29 mouse cellular contexts compared by ENCODE assay signal in genomic region chr10:93006405-93006804, GRCm38 (mm10).
DNase-seq lines count a peak whose midpoint lies in the region; ATAC-seq and TF ChIP-seq lines count a peak whose summit lies in the region.
"Had no signal": no experiment of that assay in that cellular context is flagged by ENCODE, and none has a peak within 500 bp of the region (broad histone marks: within the 10 kb centered on the region; RNA-seq: fewer than 3 reads in every experiment).

No protein-coding gene starts in this region.

- TF ChIP-seq POLR2A in CH12.LX (IDR thresholded peaks at IDR 0.05; ENCODE audit: low read depth, low read length), result no peak

- peak overlapping the region; percentile 88 for H3K4me2 ChIP-seq in CH12.LX (ENCODE audit: insufficient read depth, low read depth, poor library complexity, severe bottlenecking)
- no peak overlapping the region for H3K4me2 ChIP-seq in midbrain, embryonic 11.5 days
- H3K4me2 ChIP-seq: embryonic facial prominence, embryonic 13.5 days; forebrain, embryonic 12.5 days; forebrain, embryonic 15.5 days; heart, embryonic 13.5 days; hindbrain, embryonic 14.5 days; intestine, embryonic 15.5 days had no signal

- H3K36me3 ChIP-seq in CH12.LX (replicated peaks in 1 of 2; ENCODE audit: control insufficient read depth in 1 of 2, insufficient read depth in 1 of 2, low read length in 1 of 2), result no peaks in the 10 kb centered on the region
- no peaks in the 10 kb centered on the region for H3K36me3 ChIP-seq in midbrain, embryonic 11.5 days (ENCODE audit: control insufficient read depth, insufficient read depth, low read length)
- H3K36me3 ChIP-seq: embryonic facial prominence, embryonic 10.5 days; embryonic facial prominence, embryonic 13.5 days; forebrain, embryonic 12.5 days; forebrain, embryonic 15.5 days; heart, embryonic 10.5 days; heart, embryonic 13.5 days; intestine, embryonic 15.5 days had no signal

- in situ Hi-C loops in CH12.LX (cut with MboI; ENCODE audit: low pct_ligation_motif_present, low pct_unique_long_range_greater_than_20kb, low sequenced_read_pairs), result loop anchor here (25.0 kb wide), 3 partner anchors 319 to 1744 kb away; no protein-coding TSS in a partner anchor

- H3K27me3 ChIP-seq in CH12.LX (replicated peaks), result no peaks in the 10 kb centered on the region
- no peaks in the 10 kb centered on the region for H3K27me3 ChIP-seq in midbrain, embryonic 11.5 days (ENCODE audit: control insufficient read depth, insufficient read depth, low read length)
- H3K27me3 ChIP-seq: embryonic facial prominence, embryonic 13.5 days; forebrain, embryonic 12.5 days; forebrain, embryonic 15.5 days; heart, embryonic 13.5 days; intestine, embryonic 15.5 days; Patski had no signal

- no peaks in the 10 kb centered on the region for H3K79me2 ChIP-seq in CH12.LX (replicated peaks; ENCODE audit: control insufficient read depth, extremely low read depth, insufficient read depth, poor library complexity, severe bottlenecking)

- H3K27ac ChIP-seq in CH12.LX (ENCODE audit: insufficient read depth, low read depth), result no peak overlapping the region
- no peak overlapping the region for H3K27ac ChIP-seq in midbrain, embryonic 11.5 days (ENCODE audit: low read depth, low read length)
- H3K27ac ChIP-seq: embryonic facial prominence, embryonic 10.5 days; embryonic facial prominence, embryonic 13.5 days; forebrain, embryonic 12.5 days; forebrain, embryonic 15.5 days; heart, adult 2 months; heart, embryonic 10.5 days; heart, embryonic 13.5 days; hindbrain, embryonic 14.5 days; hindbrain, postnatal 0 days; intestine, embryonic 15.5 days had no signal

- peak; percentile 20 for DNase-seq in CD4-positive helper T cell, adult 2 months (ENCODE audit: low read depth, low spot score)
- peak; percentile 3 for DNase-seq in CH12.LX (ENCODE audit: extremely low read depth)
- DNase-seq in induced T-regulatory cell, adult 2 months (ENCODE audit: low read depth), result peak; percentile 64
- DNase-seq in cerebellum, postnatal 10 days, result no peak
- DNase-seq in cerebellum, adult 9-10 months, result no peak
- DNase-seq in midbrain, embryonic 11.5 days (ENCODE audit: low spot score, missing footprints), result no peak
- DNase-seq in adrenal gland, adult (ENCODE audit: inconsistent age in 2 of 2, low spot score in 1 of 2), result no peak
- DNase-seq: adrenal gland, adult 8-10 months; adrenal gland, postnatal 25 days; cerebellum, adult 18-20 months; cerebellum, adult 9-11 months; cerebellum, postnatal 36 days; embryo, embryonic 11 days; gastrocnemius, postnatal 25 days; heart, adult 2 months; heart, postnatal 14 days; heart, postnatal 4 days; kidney, adult 11 months had no signal

- H3K9me3 ChIP-seq in CH12.LX (replicated peaks; ENCODE audit: low read length), result no peaks in the 10 kb centered on the region
- H3K9me3 ChIP-seq in midbrain, embryonic 11.5 days (ENCODE audit: control insufficient read depth, low read length), result no peaks in the 10 kb centered on the region
- H3K9me3 ChIP-seq: embryonic facial prominence, embryonic 10.5 days; embryonic facial prominence, embryonic 13.5 days; forebrain, embryonic 12.5 days; forebrain, embryonic 15.5 days; heart, embryonic 10.5 days; heart, embryonic 13.5 days; intestine, embryonic 15.5 days had no signal

- TF ChIP-seq CTCF in CH12.LX (conservative IDR thresholded peaks at IDR 0.05 in 1 of 2, IDR thresholded peaks at IDR 0.05 in 1 of 2; ENCODE audit: low read depth in 2 of 2, low read length in 2 of 2), result no peak

- H3K4me1 ChIP-seq in CH12.LX (ENCODE audit: control insufficient read depth in 1 of 2, insufficient read depth in 2 of 2), result peaks cover 3 to 10% of the 10 kb centered on the region in 2 experiments; a peak in 3 of 4 replicates
- no peaks in the 10 kb centered on the region for H3K4me1 ChIP-seq in midbrain, embryonic 11.5 days (ENCODE audit: control insufficient read depth, insufficient read depth, low read length)
- H3K4me1 ChIP-seq: embryonic facial prominence, embryonic 10.5 days; embryonic facial prominence, embryonic 13.5 days; forebrain, embryonic 12.5 days; forebrain, embryonic 15.5 days; heart, embryonic 10.5 days; heart, embryonic 13.5 days; intestine, embryonic 15.5 days had no signal

- ATAC-seq in midbrain, embryonic 11.5 days (ENCODE audit: low FRiP score), result no peak
- ATAC-seq: forebrain, embryonic 15.5 days; hindbrain, postnatal 0 days; intestine, embryonic 15.5 days; Patski had no signal

- dilution Hi-C loops in CH12.LX (cut with MboI; ENCODE audit: extremely low pct_ligation_motif_present, extremely low pct_unique_long_range_greater_than_20kb, low sequenced_read_pairs), result no loop called here

- TF ChIP-seq RAD21 in CH12.LX (IDR thresholded peaks at IDR 0.05; ENCODE audit: low read depth, low read length), result no peak

- H3K9ac ChIP-seq in CH12.LX (ENCODE audit: insufficient read depth, low read depth), result peak overlapping the region; percentile 17; the same call in 1 of the 2 replicates
- H3K9ac ChIP-seq in midbrain, embryonic 11.5 days (ENCODE audit: low read length), result no peak overlapping the region
- H3K9ac ChIP-seq: embryonic facial prominence, embryonic 13.5 days; forebrain, embryonic 12.5 days; forebrain, embryonic 15.5 days; heart, embryonic 13.5 days; hindbrain, embryonic 14.5 days; intestine, embryonic 15.5 days had no signal

- TF ChIP-seq EP300 in CH12.LX (IDR thresholded peaks at IDR 0.05; ENCODE audit: low read length), result no peak

- peak overlapping the region in 2 of 3 experiments; percentile 28 to 51 for H3K4me3 ChIP-seq in CH12.LX (replicated peaks in 1 of 3; ENCODE audit: low read depth in 2 of 3, low read length in 2 of 3, poor library complexity in 1 of 3)
- H3K4me3 ChIP-seq in midbrain, embryonic 11.5 days (ENCODE audit: low read depth, low read length), result no peak overlapping the region
- H3K4me3 ChIP-seq: embryonic facial prominence, embryonic 10.5 days; embryonic facial prominence, embryonic 13.5 days; erythroblast, embryonic 14.5 days; forebrain, embryonic 12.5 days; forebrain, embryonic 15.5 days; heart, adult 2 months; heart, embryonic 10.5 days; heart, embryonic 13.5 days; intestine, embryonic 15.5 days had no signal

- WGBS in midbrain, embryonic 11.5 days, result 84% methylated on average over 9 of the region's 9 CpGs

TF ChIP-seq in CH12.LX, 34 proteins besides CTCF, POLR2A, EP300 and RAD21:
- TF ChIP-seq ELF1 (IDR thresholded peaks at IDR 0.05; ENCODE audit: low read depth, low read length) (no peak), USF1 (IDR thresholded peaks at IDR 0.05; ENCODE audit: low read depth, low read length) (no peak), E2F4 (IDR thresholded peaks at IDR 0.05; ENCODE audit: insufficient replicate concordance, low read depth, low read length) (no peak), MXI1 (IDR thresholded peaks at IDR 0.05; ENCODE audit: low read depth, low read length) (no peak), USF2 (conservative IDR thresholded peaks at IDR 0.05; ENCODE audit: low read depth, low read length) (no peak), MAFK (IDR thresholded peaks at IDR 0.05; ENCODE audit: insufficient replicate concordance, low read length) (no peak), HCFC1 (IDR thresholded peaks at IDR 0.05; ENCODE audit: low read depth, low read length) (no peak), BHLHE40 (IDR thresholded peaks at IDR 0.05; ENCODE audit: low read depth, low read length) (no peak)
TF ChIP-seq in CH12.LX: peak in this region for 0.

Comparison
In these comparisons a context has a peak if more than half of its experiments do, and no peak if none do; other contexts are left out.
1. DNase-seq: peak in CD4-positive helper T cell, adult 2 months (single experiment), CH12.LX (single experiment) and induced T-regulatory cell, adult 2 months (single experiment); none in cerebellum, postnatal 10 days (0 of 2), cerebellum, adult 9-10 months (single experiment), midbrain, embryonic 11.5 days (single experiment) and adrenal gland, adult (0 of 2).